Mouse (Mus musculus) heart, adult 2 months (tissue): ENCODE data around the gene Zbtb34.

ENCODE experiments used
- CTCF ChIP-seq: fragments of 200-600 bp; IDR thresholded peaks from 2 replicates; pipeline ENCODE4 v1.8.1; 2022; ENCODE audit warnings: antibody characterized with exemption, mild to moderate bottlenecking, moderate library complexity
- EP300 ChIP-seq: fragments of 200-500 bp; IDR thresholded peaks from 2 replicates; pipeline ENCODE4 v1.6.1; 2011; ENCODE audit warnings: low read depth, low read length, control low read depth; ENCODE audit not compliant: insufficient read depth

DNA sequence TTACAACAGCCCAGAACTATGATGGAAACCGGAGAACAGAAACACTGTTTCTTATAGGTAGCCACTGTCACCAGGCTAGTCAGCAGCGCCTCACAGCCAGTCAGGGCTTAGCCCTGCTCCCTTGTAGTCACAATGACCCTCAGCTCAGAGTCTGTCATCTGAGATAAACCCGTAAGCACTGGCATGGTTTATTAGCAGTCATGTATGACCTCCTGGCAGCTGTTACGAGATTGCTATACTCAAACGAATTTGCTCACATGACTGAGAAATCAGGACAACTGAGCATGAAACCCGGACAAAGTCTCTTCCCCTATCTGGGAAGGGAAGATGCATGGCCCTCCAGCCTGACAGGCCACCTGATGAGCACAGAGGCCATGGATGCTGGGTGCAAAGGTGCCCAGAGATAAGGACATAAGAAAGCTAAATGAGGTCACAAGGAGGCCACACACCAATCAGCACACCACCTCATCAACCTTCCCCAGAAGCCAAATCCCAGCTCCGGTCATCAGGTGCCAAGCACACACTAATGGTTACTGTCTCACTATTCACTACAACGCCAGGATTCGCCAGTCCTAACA, 69.9 kb downstream of the Zbtb34 start:
- no peak for TF ChIP-seq EP300
- TF ChIP-seq CTCF = no peak
